Mouse (Mus musculus) neural tube, embryonic 14.5 days (tissue): ENCODE results near the gene Pkd1l3. TPM values are rescaled to one million over a fixed set of nuclear protein-coding genes. Genes with fewer than 3 reads are reported as not detected.
A peak's percentile ranks its signal among the peaks of the same experiment; 100 is the strongest.

ENCODE experiments used
- ATAC-seq: fragments of 200-750 bp; cut with Nextera tagmentation; 2 replicates; pipeline ENCODE4 v1.8.0; 2017; ENCODE audit warnings: low read depth, mild to moderate bottlenecking, moderate TSS enrichment, moderate library complexity
- H3K27ac ChIP-seq: fragments of 300-500 bp; sonication (generic); 2 replicates; pipeline ENCODE4 v1.5.1; 2014; ENCODE audit warnings: low read depth, mild to moderate bottlenecking, control low read depth, low read length, moderate library complexity, mixed read lengths
- H3K27me3 ChIP-seq: fragments of 300-500 bp; sonication (generic); 2 replicates; pipeline ENCODE4 v1.6.1; 2014; ENCODE audit warnings: low read length; ENCODE audit not compliant: control insufficient read depth, insufficient read depth
- H3K36me3 ChIP-seq: fragments of 300-500 bp; sonication (generic); 2 replicates; pipeline ENCODE4 v1.6.1; 2014; ENCODE audit warnings: low read length, mixed read lengths; ENCODE audit not compliant: control insufficient read depth, insufficient read depth
- H3K4me1 ChIP-seq: fragments of 300-500 bp; sonication (generic); 2 replicates; pipeline ENCODE4 v1.6.1; 2014; ENCODE audit warnings: low read length; ENCODE audit not compliant: control insufficient read depth, insufficient read depth
- H3K4me2 ChIP-seq: fragments of 300-500 bp; sonication (generic); 2 replicates; pipeline ENCODE4 v1.6.1; 2014; ENCODE audit warnings: mild to moderate bottlenecking, low read depth, low read length, control low read depth
- H3K4me3 ChIP-seq: fragments of 300-500 bp; sonication (generic); 2 replicates; pipeline ENCODE4 v1.5.1; 2014; ENCODE audit warnings: low read depth, low read length, control low read depth, mixed read lengths
- H3K9ac ChIP-seq: fragments of 300-500 bp; sonication (generic); replicated peaks from 2 replicates; pipeline ENCODE4 v1.6.1; 2014; ENCODE audit warnings: low read depth, mild to moderate bottlenecking, control low read depth, low read length, mixed read lengths
- H3K9me3 ChIP-seq: fragments of 300-500 bp; sonication (generic); 2 replicates; pipeline ENCODE4 v1.6.1; 2016; ENCODE audit warnings: low read length; ENCODE audit not compliant: control insufficient read depth
- WGBS: fragments of 180-500 bp; shearing (Covaris S2); extraction: QIAGEN DNeasy Blood & Tissue Kit; methylation state at CpG from one replicate; pipeline ENCODE4 v1.1.7; 2014; 5-methylcytosine and 5-hydroxymethylcytosine counted together
- polyA plus RNA-seq: library from polyadenylated mRNA; unstranded; fragments of >200 nt; fragmentation: Nextera tagmentation; extraction: Ambion mirVana; gene quantifications from 2 replicates; pipeline ENCODE4 v1.2.1, GENCODE M21; 2014

Gene Pkd1l3
- polyA plus RNA-seq, 1 experiment from 2014 or later, result 0.09 TPM

DNA sequence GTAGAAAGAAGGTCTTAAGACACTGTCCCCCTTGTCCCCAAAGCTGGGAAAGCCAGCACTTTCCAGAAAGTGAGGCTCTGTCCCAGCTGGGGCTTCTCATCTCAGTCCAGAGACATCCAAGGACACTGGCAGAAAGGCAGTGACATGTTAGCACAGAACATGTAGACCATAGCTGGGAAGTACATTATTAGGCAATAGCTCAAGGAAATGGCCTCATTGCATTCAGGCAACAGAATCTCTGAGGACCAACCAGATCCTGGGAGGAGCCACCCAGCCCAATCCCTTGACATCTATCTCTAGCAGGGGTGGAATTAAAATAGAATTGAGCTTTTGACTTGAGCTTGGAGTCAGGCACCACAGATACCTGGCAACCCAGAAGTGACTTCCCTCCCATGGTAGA lies 28.7 kb upstream of the Pkd1l3 start:
- Histone ChIP-seq H3K9me3 (no peaks in the 10 kb centered on the region), H3K9ac (no peak overlapping the region), H3K27ac (no peak overlapping the region), H3K4me3 (no peak overlapping the region), H3K36me3 (no peaks in the 10 kb centered on the region), H3K27me3 (no peaks in the 10 kb centered on the region), H3K4me2 (no peak overlapping the region), H3K4me1 (no peaks in the 10 kb centered on the region)
- ATAC-seq, result no peak

DNA sequence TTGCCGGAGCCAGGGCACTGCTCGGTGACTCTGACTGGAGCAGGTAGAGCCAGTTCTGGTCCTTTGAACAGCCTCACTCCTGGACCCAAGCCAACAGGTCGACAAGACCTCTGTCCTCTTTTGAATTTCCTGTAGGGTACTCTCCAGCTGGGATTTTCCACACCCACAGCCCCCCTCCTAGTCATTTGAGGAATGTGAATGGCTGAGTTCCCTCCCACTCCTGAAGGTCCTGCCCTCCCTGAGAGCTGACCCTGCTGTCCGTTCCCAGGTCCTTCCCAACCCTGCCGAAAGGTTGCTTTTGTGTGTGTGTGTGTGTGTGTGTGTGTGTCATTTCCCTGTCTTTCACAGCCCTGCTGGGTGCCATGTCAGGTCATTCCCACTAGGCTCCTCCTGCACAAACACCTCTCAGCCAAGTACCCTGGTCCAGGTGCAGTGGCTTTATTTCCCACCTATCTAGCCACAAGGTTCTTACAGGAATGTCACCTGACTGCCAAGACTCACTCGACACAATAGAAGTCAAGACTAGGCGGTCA lies 27.3 kb upstream of the Pkd1l3 start:
- Histone ChIP-seq H3K4me1 (no peaks in the 10 kb centered on the region), H3K4me2 (no peak overlapping the region), H3K4me3 (no peak overlapping the region), H3K9me3 (no peaks in the 10 kb centered on the region), H3K27me3 (no peaks in the 10 kb centered on the region), H3K27ac (no peak overlapping the region), H3K9ac (no peak overlapping the region), H3K36me3 (no peaks in the 10 kb centered on the region; the same call in 1 of the 2 replicates)
- no peak for ATAC-seq
- 64% methylated on average over 7 of the region's 7 CpGs for WGBS

DNA sequence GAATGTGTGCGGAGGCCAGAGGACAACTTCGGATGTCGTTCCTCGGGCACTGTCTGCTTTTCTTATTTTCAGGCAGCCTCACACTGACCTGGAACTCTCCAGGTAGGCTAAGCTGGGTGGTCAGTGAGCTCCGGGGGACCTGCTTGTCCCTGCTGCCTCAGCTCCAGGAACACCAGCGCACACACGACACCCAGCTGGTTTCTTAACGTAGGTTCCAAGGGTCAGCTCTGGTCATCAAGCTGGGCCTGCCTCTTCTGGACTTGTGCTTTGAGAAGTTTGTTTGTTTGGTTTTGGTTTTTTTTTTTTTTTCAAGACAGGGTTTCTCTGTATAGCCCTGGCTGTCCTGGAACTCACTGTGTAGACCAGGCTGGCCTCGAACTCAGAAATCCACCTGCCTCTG lies 23.4 kb upstream of the Pkd1l3 start:
- no peaks in the 10 kb centered on the region for H3K9me3 ChIP-seq
- ATAC-seq, result no peak
- no peak overlapping the region for H3K27ac ChIP-seq
- 88% methylated on average over 9 of the region's 9 CpGs for WGBS
- H3K9ac ChIP-seq, result no peak overlapping the region
- H3K4me2 ChIP-seq, result no peak overlapping the region
- H3K27me3 ChIP-seq, result no peaks in the 10 kb centered on the region
- H3K36me3 ChIP-seq, result peaks cover 7% of the 10 kb centered on the region; the same call in 1 of the 2 replicates
- H3K4me3 ChIP-seq, result no peak overlapping the region
- H3K4me1 ChIP-seq, result no peaks in the 10 kb centered on the region

DNA sequence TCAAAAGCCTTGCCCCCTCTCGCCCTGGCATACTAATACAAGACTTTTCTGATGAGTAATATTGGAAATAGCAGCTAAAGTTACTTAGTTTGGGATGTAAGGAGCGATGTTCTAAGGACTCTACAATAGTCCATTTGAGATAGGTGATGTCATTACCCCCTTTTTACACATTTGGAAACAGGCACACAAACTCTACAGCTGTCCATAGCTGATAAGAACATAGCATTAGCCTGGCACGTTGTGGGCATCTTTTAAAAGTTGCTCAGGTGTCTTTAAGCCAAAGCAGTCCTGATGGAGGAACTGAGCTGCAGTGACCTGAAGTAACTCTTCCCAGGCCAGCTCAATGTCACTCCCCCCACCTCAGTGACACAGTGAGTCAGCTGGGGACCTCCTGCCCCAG lies 22.9 kb upstream of the Pkd1l3 start:
- H3K4me3 ChIP-seq, result no peak overlapping the region
- 83% methylated on average over 3 of the region's 3 CpGs for WGBS
- no peak for ATAC-seq
- H3K36me3 ChIP-seq, result peaks cover 7% of the 10 kb centered on the region; the same call in 1 of the 2 replicates
- no peak overlapping the region for H3K9ac ChIP-seq
- H3K4me2 ChIP-seq, result no peak overlapping the region
- H3K27ac ChIP-seq, result no peak overlapping the region
- H3K9me3 ChIP-seq, result no peaks in the 10 kb centered on the region
- no peaks in the 10 kb centered on the region for H3K4me1 ChIP-seq
- H3K27me3 ChIP-seq, result no peaks in the 10 kb centered on the region

DNA sequence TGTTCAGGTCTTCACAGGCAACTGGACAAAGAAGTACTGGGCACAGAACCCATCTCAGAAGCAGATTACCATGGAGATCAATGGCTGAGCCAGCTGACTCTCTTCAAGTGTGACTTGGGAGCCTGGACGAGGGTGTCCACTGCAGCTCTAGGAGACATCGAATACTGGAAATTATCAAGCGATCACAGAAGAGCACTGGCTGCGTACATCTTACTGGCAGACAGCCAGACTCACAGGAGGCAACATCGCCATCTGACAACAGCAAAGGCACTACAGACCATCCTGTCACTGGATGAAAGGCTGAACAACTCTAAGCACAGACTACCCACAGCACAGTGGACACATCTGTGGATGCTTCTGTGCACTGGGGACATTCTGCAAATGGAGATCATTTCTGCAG lies 22.2 kb upstream of the Pkd1l3 start:
- 92% methylated on average over 5 of the region's 5 CpGs for WGBS
- Histone ChIP-seq H3K4me3 (no peak overlapping the region), H3K27me3 (no peaks in the 10 kb centered on the region), H3K36me3 (peaks cover 7% of the 10 kb centered on the region; the same call in 1 of the 2 replicates), H3K4me2 (no peak overlapping the region), H3K9ac (no peak overlapping the region), H3K9me3 (no peaks in the 10 kb centered on the region), H3K27ac (no peak overlapping the region), H3K4me1 (no peaks in the 10 kb centered on the region)
- no peak for ATAC-seq

DNA sequence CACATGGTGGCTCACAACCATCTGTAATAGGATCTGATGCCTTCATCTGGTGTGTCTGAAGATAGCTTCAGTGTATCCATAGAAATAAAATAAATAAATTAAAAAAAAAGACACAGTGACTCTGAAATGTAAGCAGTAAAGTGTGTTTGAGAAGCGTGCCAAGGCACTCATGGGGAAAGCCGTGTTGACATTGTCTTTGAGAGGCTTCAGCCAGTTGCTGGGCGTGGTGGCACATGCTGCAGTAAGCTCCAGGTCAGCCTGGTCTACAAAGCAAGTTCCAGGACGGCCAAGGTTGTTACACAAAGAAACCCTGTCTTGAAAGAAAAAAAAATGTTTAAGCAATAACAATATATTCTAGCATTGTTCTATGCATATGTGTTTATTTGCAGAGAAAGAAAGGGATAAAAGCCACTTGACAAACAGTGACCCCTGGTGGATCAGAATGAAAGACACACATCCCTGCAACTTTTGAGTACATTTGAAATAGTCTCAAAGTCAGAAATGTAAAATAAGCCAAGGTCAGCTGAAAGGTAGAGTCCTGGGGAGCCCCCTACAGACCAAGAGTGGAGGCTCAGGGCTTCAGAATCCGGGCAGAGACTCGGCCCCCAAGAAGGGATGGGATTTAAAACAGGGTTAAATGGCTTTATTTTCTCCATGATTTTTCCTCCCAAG lies 21.1 kb upstream of the Pkd1l3 start:
- Histone ChIP-seq H3K9ac (no peak overlapping the region), H3K36me3 (peaks cover 7% of the 10 kb centered on the region; the same call in 1 of the 2 replicates), H3K4me2 (no peak overlapping the region), H3K27me3 (no peaks in the 10 kb centered on the region), H3K9me3 (no peaks in the 10 kb centered on the region), H3K4me3 (no peak overlapping the region), H3K27ac (no peak overlapping the region), H3K4me1 (no peaks in the 10 kb centered on the region)
- ATAC-seq, result no peak
- WGBS, result 77% methylated on average over 6 of the region's 6 CpGs

DNA sequence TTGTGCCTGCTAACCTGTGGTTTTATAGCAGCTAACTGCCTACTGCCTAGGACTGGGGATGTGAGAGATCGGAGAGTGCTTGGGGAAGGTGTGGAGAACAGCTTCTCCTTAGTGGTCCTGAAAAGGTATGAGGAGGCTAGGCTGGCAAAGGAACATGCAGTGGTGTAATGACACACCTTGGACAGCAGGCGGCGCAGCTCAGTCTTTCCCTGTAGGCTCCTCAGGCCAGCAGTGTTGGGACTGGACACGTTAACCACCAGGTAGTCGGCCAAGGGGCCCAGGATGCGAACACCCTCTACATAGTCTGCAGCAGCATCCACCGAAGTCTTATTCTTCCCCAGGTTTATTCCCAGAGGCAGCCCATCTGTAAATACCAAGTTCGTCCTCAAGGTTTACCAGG lies 18.5 kb upstream of the Pkd1l3 start:
- Histone ChIP-seq H3K9me3 (no peaks in the 10 kb centered on the region), H3K36me3 (peaks cover 12% of the 10 kb centered on the region), H3K27me3 (no peaks in the 10 kb centered on the region), H3K27ac (no peak overlapping the region), H3K9ac (no peak overlapping the region), H3K4me2 (no peak overlapping the region), H3K4me1 (no peaks in the 10 kb centered on the region), H3K4me3 (no peak overlapping the region)
- no peak for ATAC-seq
- WGBS, result 55% methylated on average over 8 of the region's 8 CpGs

DNA sequence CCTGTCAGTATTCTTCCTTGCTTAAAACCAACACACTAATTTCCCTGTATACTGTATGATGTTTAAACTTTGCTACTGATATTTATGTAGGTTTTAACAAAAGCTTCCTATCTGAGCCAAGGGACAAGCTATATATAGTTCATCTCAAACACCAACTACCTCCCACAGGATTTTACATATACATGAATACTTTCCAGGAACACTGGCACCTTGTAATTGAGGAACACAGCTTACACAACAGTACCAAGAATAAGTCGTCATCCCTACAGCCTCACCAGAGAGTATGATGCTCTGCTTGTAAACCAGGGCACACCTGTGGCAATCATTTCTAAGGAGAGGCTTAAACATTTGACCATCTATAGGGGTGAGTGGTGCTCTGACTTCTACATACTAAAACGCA lies 7.6 kb upstream of the Pkd1l3 start:
- 86% methylated on average over 2 of the region's 2 CpGs for WGBS

DNA sequence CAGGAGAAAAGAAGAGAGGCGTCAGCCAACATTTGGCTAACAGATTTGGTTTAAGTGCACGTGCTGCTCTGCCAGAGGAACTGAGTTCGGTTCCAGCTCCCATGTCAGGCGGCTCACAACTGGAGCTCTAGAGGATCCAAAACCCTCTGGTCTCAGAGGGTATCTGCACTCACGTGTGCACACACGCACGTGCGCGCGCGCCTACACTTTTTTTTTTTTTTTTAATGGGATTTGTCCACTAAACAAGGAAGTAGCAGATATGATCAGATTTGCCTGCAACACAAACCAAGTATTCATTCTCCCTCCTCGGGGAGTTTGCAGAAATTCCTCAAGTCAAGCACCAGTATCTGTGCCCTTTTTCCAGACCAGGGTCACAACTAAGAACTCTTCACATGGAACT lies 6.7 kb upstream of the Pkd1l3 start:
- whole genome bisulfite sequencing, result 14% methylated on average over 12 of the region's 12 CpGs
- Histone ChIP-seq H3K4me1 (peaks cover 9% of the 10 kb centered on the region), H3K27me3 (no peaks in the 10 kb centered on the region), H3K4me3 (peak overlapping the region; percentile 53), H3K9ac (peak overlapping the region; percentile 41; the same call in 1 of the 2 replicates), H3K27ac (no peak overlapping the region), H3K4me2 (peak overlapping the region; percentile 75), H3K9me3 (no peaks in the 10 kb centered on the region), H3K36me3 (peaks cover 5% of the 10 kb centered on the region; the same call in 1 of the 2 replicates)
- ATAC-seq, result no peak

More for the DNA sequence above, 7.6 kb upstream of the Pkd1l3 start:
- Histone ChIP-seq H3K4me2 (no peak overlapping the region), H3K36me3 (peaks cover 6% of the 10 kb centered on the region; the same call in 1 of the 2 replicates), H3K4me3 (no peak overlapping the region), H3K27me3 (no peaks in the 10 kb centered on the region), H3K27ac (no peak overlapping the region), H3K4me1 (peaks cover 9% of the 10 kb centered on the region), H3K9me3 (no peaks in the 10 kb centered on the region), H3K9ac (no peak overlapping the region)
- ATAC-seq, result no peak
